ENCODE assay signal across 25 mouse cellular contexts in genomic region chr1:37442848-37443835, GRCm38 (mm10).
"Had no signal": no experiment of that assay in that cellular context is flagged by ENCODE, and none has a peak within 500 bp of the region (broad histone marks: within the 10 kb centered on the region; RNA-seq: fewer than 3 reads in every experiment).

No protein-coding gene starts in this region.

- H3K9me3 ChIP-seq: heart, embryonic 13.5 days; heart, embryonic 15.5 days; hindbrain, embryonic 13.5 days; hindbrain, embryonic 15.5 days; kidney, embryonic 15.5 days; limb, embryonic 13.5 days; limb, embryonic 15.5 days had no signal

- DNase-seq: gastrocnemius, adult 2 months; gastrocnemius, postnatal 14 days; gastrocnemius, postnatal 36 days; heart, adult 18-20 months; heart, postnatal 14 days; heart, postnatal 36 days; kidney, adult 11 months; kidney, adult 2 months; kidney, adult 9 months; kidney, postnatal 14 days; kidney, postnatal 36 days; layer of hippocampus, adult 9-11 months; layer of hippocampus, postnatal 36 days; left cerebral cortex, postnatal 4 days had no signal

- H3K4me3 ChIP-seq: gastrocnemius, adult 2 months; heart, embryonic 13.5 days; heart, embryonic 15.5 days; hindbrain, embryonic 13.5 days; hindbrain, embryonic 15.5 days; kidney, embryonic 15.5 days; limb, embryonic 13.5 days; limb, embryonic 15.5 days had no signal

- H3K27me3 ChIP-seq: heart, embryonic 13.5 days; heart, embryonic 15.5 days; hindbrain, embryonic 13.5 days; hindbrain, embryonic 15.5 days; kidney, embryonic 15.5 days; limb, embryonic 13.5 days; limb, embryonic 15.5 days had no signal

- H3K4me1 ChIP-seq: hindbrain, embryonic 13.5 days; hindbrain, embryonic 15.5 days; kidney, embryonic 15.5 days; limb, embryonic 13.5 days; limb, embryonic 15.5 days had no signal

- H3K4me2 ChIP-seq: heart, embryonic 11.5 days; heart, embryonic 13.5 days; heart, embryonic 15.5 days; hindbrain, embryonic 13.5 days; hindbrain, embryonic 15.5 days; kidney, embryonic 15.5 days; limb, embryonic 13.5 days; limb, embryonic 15.5 days had no signal

- ATAC-seq: hindbrain, postnatal 0 days; intestine, embryonic 16.5 days had no signal

- H3K9ac ChIP-seq: heart, embryonic 13.5 days; heart, embryonic 15.5 days; hindbrain, embryonic 13.5 days; hindbrain, embryonic 15.5 days; kidney, embryonic 15.5 days; limb, embryonic 13.5 days; limb, embryonic 15.5 days had no signal

- H3K27ac ChIP-seq: gastrocnemius, adult 2 months; heart, embryonic 13.5 days; heart, embryonic 15.5 days; hindbrain, embryonic 13.5 days; hindbrain, embryonic 15.5 days; hindbrain, postnatal 0 days; kidney, embryonic 15.5 days; kidney, postnatal 0 days; limb, embryonic 13.5 days; limb, embryonic 15.5 days had no signal
